Mouse (Mus musculus) myocyte (in vitro differentiated cells): Measurements from ENCODE around the gene Man1b1. TPM values are rescaled to one million over a fixed set of nuclear protein-coding genes. Genes with fewer than 3 reads are reported as not detected.

ENCODE experiments used
- H3K27me3 ChIP-seq: one replicate; pipeline ENCODE4 v1.6.1; 2011; ENCODE audit not compliant: control insufficient read depth, insufficient read depth, insufficient read length
- H3K36me3 ChIP-seq: one replicate; pipeline ENCODE4 v1.6.1; 2011; ENCODE audit not compliant: control insufficient read depth, insufficient read depth
- H3K4me2 ChIP-seq: one replicate; pipeline ENCODE4 v1.6.1; 2011; ENCODE audit warnings: low read depth, control low read depth
- H3K4me3 ChIP-seq: one replicate; pipeline ENCODE4 v1.5.1; 2011; ENCODE audit warnings: mild to moderate bottlenecking, control low read depth, moderate library complexity
- H3K79me2 ChIP-seq: one replicate; pipeline ENCODE4 v1.6.1; 2011; ENCODE audit not compliant: control insufficient read depth, insufficient read depth
- H3ac ChIP-seq: one replicate; pipeline ENCODE4 v1.6.1; 2011; ENCODE audit not compliant: control insufficient read depth, insufficient read length
- CEBPB ChIP-seq: IDR thresholded peaks from 2 replicates; pipeline ENCODE4 v1.6.1; 2011; ENCODE audit warnings: mild to moderate bottlenecking, moderate library complexity; ENCODE audit not compliant: poor library complexity, insufficient read depth, severe bottlenecking
- E2F4 ChIP-seq: IDR thresholded peaks from one replicate; pipeline ENCODE4 v1.6.1; 2011; ENCODE audit warnings: mild to moderate bottlenecking, control low read depth, moderate library complexity; ENCODE audit not compliant: insufficient read depth
- MAX ChIP-seq: IDR thresholded peaks from one replicate; pipeline ENCODE4 v1.6.1; 2011; ENCODE audit warnings: low read depth, mild to moderate bottlenecking, control low read depth
- MYOD1 ChIP-seq, 3 experiments: IDR thresholded peaks; one replicate each; pipeline ENCODE4 v1.6.1; 2011; ENCODE audit warnings: control low read depth in 2 of 3, low read depth in 2 of 3, mild to moderate bottlenecking in 2 of 3, moderate library complexity in 1 of 3; ENCODE audit not compliant: insufficient read length in 2 of 3, control insufficient read depth in 1 of 3
- MYOG ChIP-seq, 3 experiments: IDR thresholded peaks; one replicate each; pipeline ENCODE4 v1.6.1; 2011; ENCODE audit warnings: control low read depth in 2 of 3, low read depth in 2 of 3, mild to moderate bottlenecking in 2 of 3; ENCODE audit not compliant: insufficient read length in 2 of 3, control insufficient read depth in 1 of 3, insufficient read depth in 1 of 3
- POLR2A ChIP-seq: IDR thresholded peaks from one replicate; pipeline ENCODE4 v1.6.1; 2011; ENCODE audit warnings: low read depth, mild to moderate bottlenecking, control low read depth, moderate library complexity; ENCODE audit not compliant: insufficient read length
- POLR2AphosphoS2 ChIP-seq: IDR thresholded peaks from one replicate; pipeline ENCODE4 v1.6.1; 2011; ENCODE audit warnings: low read depth, control low read depth; ENCODE audit not compliant: insufficient read length
- REST ChIP-seq: IDR thresholded peaks from one replicate; pipeline ENCODE4 v1.6.1; 2011; ENCODE audit warnings: mild to moderate bottlenecking, control low read depth, moderate library complexity; ENCODE audit not compliant: insufficient read depth, insufficient read length
- SRF ChIP-seq: IDR thresholded peaks from one replicate; pipeline ENCODE4 v1.6.1; 2011; ENCODE audit warnings: low read depth; ENCODE audit not compliant: control insufficient read depth, insufficient read length
- TCF12 ChIP-seq: IDR thresholded peaks from one replicate; pipeline ENCODE4 v1.6.1; 2011; ENCODE audit warnings: mild to moderate bottlenecking, control low read depth; ENCODE audit not compliant: poor library complexity, insufficient read depth, severe bottlenecking
- TCF3 ChIP-seq: IDR thresholded peaks from one replicate; pipeline ENCODE4 v1.6.1; 2011; ENCODE audit warnings: low read depth, control low read depth; ENCODE audit not compliant: insufficient read length
- USF1 ChIP-seq: IDR thresholded peaks from one replicate; pipeline ENCODE4 v1.6.1; 2011; ENCODE audit warnings: low read depth, mild to moderate bottlenecking, control low read depth, moderate library complexity
- polyA plus RNA-seq: library from polyadenylated mRNA; unstranded; fragments of >200 nt; fragmentation: generic; extraction: Trizol; gene quantifications from one replicate; pipeline ENCODE4 v1.2.1, GENCODE M21; 2012; ENCODE audit warnings: missing spikeins

The Man1b1 gene
- polyA plus RNA-seq, 1 experiment: 46.3 TPM

DNA sequence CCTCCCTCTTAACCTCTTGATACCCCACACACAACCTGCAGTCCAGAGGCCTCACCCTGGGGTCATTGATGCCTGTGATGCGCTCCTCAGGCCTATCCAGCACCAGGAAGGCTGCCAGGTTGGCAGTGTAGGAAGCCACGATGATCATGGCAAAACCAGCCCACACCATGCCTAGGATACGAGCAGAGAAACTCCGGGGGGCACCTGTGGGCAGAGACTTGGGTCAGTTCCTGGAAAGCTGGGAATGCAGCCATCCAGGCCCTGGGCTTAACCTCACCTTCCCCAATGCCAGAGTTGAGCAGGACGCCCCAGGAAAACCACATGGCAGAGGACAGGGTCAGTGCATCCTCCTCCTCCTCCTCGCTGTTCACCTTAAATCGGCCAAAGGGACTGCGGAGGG is 35.0 kb upstream of the Man1b1 start:
- no peak for TF ChIP-seq REST
- no peak for TF ChIP-seq CEBPB
- TF ChIP-seq TCF12: no peak
- TF ChIP-seq MYOD1 (IDR thresholded peaks at IDR 0.05; ENCODE audit: control insufficient read depth in 1 of 3, insufficient read length in 2 of 3, low read depth in 2 of 3): no peak
- TF ChIP-seq E2F4: no peak
- TF ChIP-seq POLR2AphosphoS2: no peak
- TF ChIP-seq MAX: no peak
- TF ChIP-seq SRF: no peak
- no peak for TF ChIP-seq MYOG (IDR thresholded peaks at IDR 0.05; ENCODE audit: control insufficient read depth in 1 of 3, insufficient read depth in 1 of 3, insufficient read length in 2 of 3, low read depth in 2 of 3)
- no peak for TF ChIP-seq TCF3
- no peak for TF ChIP-seq USF1
- no peak for TF ChIP-seq POLR2A
- peaks cover 60% of the 10 kb centered on the region for H3K27me3 ChIP-seq
- no peak overlapping the region for H3ac ChIP-seq
- no peak overlapping the region for H3K4me2 ChIP-seq
- no peak overlapping the region for H3K4me3 ChIP-seq
- H3K36me3 ChIP-seq: no peaks in the 10 kb centered on the region
- no peaks in the 10 kb centered on the region for H3K79me2 ChIP-seq

DNA sequence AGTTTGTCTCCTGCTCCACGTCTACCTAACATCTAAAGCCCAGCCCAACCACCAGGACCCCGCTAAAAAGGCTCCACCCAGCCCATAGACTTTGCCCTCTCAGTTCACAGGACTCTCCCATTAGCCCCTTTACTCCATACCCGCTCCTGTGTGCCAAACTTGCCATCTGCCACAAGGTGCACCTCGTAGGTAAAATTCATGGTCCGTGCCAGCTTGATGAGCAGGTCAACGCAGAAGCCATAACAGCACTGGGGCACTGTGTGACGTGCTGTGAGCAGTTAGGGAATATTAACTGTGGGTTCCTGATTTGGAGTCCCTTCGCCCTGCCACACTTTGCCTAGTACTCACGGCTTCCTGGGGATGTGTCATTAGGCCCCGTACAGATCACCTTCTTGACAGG is 34.1 kb upstream of the Man1b1 start:
- Histone ChIP-seq H3ac (no peak overlapping the region), H3K79me2 (no peaks in the 10 kb centered on the region), H3K4me2 (no peak overlapping the region), H3K4me3 (no peak overlapping the region), H3K27me3 (peaks cover 59% of the 10 kb centered on the region), H3K36me3 (no peaks in the 10 kb centered on the region)
- TF ChIP-seq TCF12: no peak
- TF ChIP-seq MYOD1 (IDR thresholded peaks at IDR 0.05; ENCODE audit: control insufficient read depth in 1 of 3, insufficient read length in 2 of 3, low read depth in 2 of 3): no peak
- no peak for TF ChIP-seq SRF
- TF ChIP-seq REST: no peak
- no peak for TF ChIP-seq MAX
- no peak for TF ChIP-seq MYOG (IDR thresholded peaks at IDR 0.05; ENCODE audit: control insufficient read depth in 1 of 3, insufficient read depth in 1 of 3, insufficient read length in 2 of 3, low read depth in 2 of 3)
- no peak for TF ChIP-seq USF1
- no peak for TF ChIP-seq CEBPB
- TF ChIP-seq E2F4: no peak
- TF ChIP-seq TCF3: no peak
- no peak for TF ChIP-seq POLR2AphosphoS2
- TF ChIP-seq POLR2A: no peak

DNA sequence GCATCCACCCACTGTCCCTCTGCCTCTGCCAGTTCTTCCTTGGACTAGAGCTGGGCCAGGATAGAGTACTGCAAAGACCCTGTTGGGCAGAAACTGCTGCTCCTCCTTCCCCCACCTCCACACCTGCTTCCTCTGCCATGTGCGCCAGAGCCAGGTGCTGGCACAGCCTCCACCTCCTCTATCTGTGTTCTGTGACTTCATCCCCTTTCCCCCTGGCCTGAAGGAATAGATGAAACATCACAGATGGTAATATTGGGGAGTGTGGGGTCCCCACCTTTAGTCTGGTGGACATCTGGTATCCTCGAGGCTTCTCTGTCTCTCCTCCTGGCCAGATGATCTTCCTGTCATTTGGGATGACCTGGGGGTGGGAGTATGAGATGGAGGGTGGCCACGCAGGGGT is 28.7 kb upstream of the Man1b1 start:
- H3K36me3 ChIP-seq: no peaks in the 10 kb centered on the region
- TF ChIP-seq POLR2A (no peak), USF1 (no peak), POLR2AphosphoS2 (no peak), SRF (no peak), MYOD1 (IDR thresholded peaks at IDR 0.05; ENCODE audit: control insufficient read depth in 1 of 3, insufficient read length in 2 of 3, low read depth in 2 of 3) (no peak), TCF12 (no peak), TCF3 (no peak), MYOG (IDR thresholded peaks at IDR 0.05; ENCODE audit: control insufficient read depth in 1 of 3, insufficient read depth in 1 of 3, insufficient read length in 2 of 3, low read depth in 2 of 3) (no peak), E2F4 (no peak), MAX (no peak), CEBPB (no peak), REST (no peak)
- H3K27me3 ChIP-seq: peaks cover 42% of the 10 kb centered on the region
- H3K4me3 ChIP-seq: no peak overlapping the region
- H3ac ChIP-seq: no peak overlapping the region
- H3K4me2 ChIP-seq: no peak overlapping the region
- no peaks in the 10 kb centered on the region for H3K79me2 ChIP-seq

DNA sequence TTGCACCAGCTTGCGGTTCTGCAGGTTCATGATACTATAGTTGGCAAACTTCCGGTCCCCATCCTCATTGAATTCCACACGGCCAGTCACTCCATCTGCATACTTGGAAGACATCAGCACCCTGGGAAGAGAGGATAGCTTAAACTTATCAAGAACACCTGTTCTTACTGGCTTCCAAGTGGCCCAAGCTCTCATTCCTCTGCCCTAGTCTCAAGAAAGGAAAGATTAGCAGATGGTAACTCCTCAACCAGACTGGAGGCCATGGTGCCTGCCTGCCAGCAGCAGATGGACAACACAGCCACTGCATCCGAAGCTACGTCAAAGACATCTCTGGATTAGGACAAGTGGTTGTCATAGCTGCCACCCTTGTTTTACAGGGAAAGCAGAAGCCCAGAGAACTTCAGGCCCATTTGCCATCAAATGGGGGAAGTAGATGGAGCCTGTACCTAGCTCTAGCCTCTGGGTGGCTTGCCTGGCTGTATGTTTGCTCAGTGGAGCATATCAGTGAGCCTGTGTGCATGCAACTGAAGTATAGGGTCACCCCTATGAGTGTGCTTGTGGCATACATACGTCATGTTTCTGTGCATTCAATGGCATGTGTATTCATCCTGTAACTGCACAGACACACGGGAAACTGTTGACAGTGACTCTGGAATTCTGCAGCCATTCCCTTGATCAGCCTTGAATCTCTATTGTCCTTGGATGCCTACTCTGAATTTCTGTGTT is 28.0 kb upstream of the Man1b1 start:
- no peak for TF ChIP-seq REST
- no peak for TF ChIP-seq CEBPB
- TF ChIP-seq POLR2AphosphoS2: no peak
- no peak for TF ChIP-seq SRF
- TF ChIP-seq POLR2A: no peak
- TF ChIP-seq MAX: no peak
- Histone ChIP-seq H3K27me3 (peaks cover 43% of the 10 kb centered on the region), H3ac (no peak overlapping the region), H3K4me3 (no peak overlapping the region), H3K4me2 (peak overlapping the region; percentile 55), H3K79me2 (no peaks in the 10 kb centered on the region), H3K36me3 (no peaks in the 10 kb centered on the region)
